Mouse (Mus musculus): ENCODE measurements around the gene Tubb2b.

DNA sequence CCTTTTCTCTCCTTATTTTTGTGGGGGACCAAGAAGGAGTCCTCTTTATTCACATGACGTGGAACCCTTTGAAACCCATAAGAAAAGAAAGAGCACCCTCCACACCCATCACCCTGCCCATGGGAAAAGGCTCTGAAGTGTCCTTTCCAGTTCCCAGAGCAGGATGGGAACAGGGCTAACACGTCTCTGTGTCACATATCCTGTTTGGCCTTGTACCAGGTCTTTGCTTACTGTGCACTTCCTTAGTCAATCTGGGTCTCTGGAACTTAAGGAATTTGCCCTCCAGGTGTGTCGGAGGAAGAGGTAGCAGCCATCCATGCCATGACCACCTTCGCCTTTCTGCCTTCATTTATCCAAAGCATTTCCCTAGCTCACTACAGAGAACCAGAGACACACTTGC, 33.8 kb downstream of the Tubb2b start:
- TF ChIP-seq CTCF (conservative IDR thresholded peaks at IDR 0.05; ENCODE audit: low read length) (no peak), POU5F1 (IDR thresholded peaks at IDR 0.05; ENCODE audit: borderline replicate concordance, low read length) (no peak), NANOG (IDR thresholded peaks at IDR 0.05; ENCODE audit: borderline replicate concordance, low read length) (no peak)
